7 mouse cellular contexts compared by ENCODE assay signal in genomic region chr5:137684294-137685123, GRCm38 (mm10). TPM values are rescaled to one million over a fixed set of nuclear protein-coding genes. Genes with fewer than 3 reads are reported as not detected.
DNase-seq lines count a peak whose midpoint lies in the region; ATAC-seq lines count a peak whose summit lies in the region.

Gene Agfg2 (minus strand): TSS chr5:137684726.

- H3K4me3 ChIP-seq in embryonic facial prominence, embryonic 11.5 days (ENCODE audit: low read depth, low read length), result peak within 1 kb of the TSS; percentile 70
- peak within 1 kb of the TSS; percentile 83 for H3K4me3 ChIP-seq in limb, embryonic 10.5 days
- H3K4me3 ChIP-seq in midbrain, embryonic 13.5 days (replicated peaks), result peak within 1 kb of the TSS; percentile 74

- no peaks in the 10 kb centered on the region for H3K36me3 ChIP-seq in embryonic facial prominence, embryonic 11.5 days (replicated peaks; ENCODE audit: control insufficient read depth, insufficient read depth, low read depth, low read length)
- peaks cover 21% of the 10 kb centered on the region for H3K36me3 ChIP-seq in limb, embryonic 10.5 days
- 0 out of 2 replicates have a peak, but pooled peaks cover 8% of the 10 kb centered on the region for H3K36me3 ChIP-seq in midbrain, embryonic 13.5 days

- H3K9me3 ChIP-seq in embryonic facial prominence, embryonic 11.5 days (replicated peaks; ENCODE audit: control insufficient read depth, low read length), result no peaks in the 10 kb centered on the region
- H3K9me3 ChIP-seq in limb, embryonic 10.5 days (replicated peaks), result no peaks in the 10 kb centered on the region
- no peaks in the 10 kb centered on the region for H3K9me3 ChIP-seq in midbrain, embryonic 13.5 days

- peak within 1 kb of the TSS; percentile 91 for H3K4me2 ChIP-seq in embryonic facial prominence, embryonic 11.5 days (ENCODE audit: low read depth, low read length)
- H3K4me2 ChIP-seq in midbrain, embryonic 13.5 days (replicated peaks), result peak within 1 kb of the TSS; percentile 74

- peak; percentile 98 for ATAC-seq in embryonic facial prominence, embryonic 11.5 days (replicated peaks; ENCODE audit: insufficient number of reproducible peaks, low FRiP score, low TSS enrichment, low read depth)
- ATAC-seq in granulocyte monocyte progenitor cell, adult 5-6 weeks (replicated peaks; ENCODE audit: poor library complexity, severe bottlenecking), result peak; percentile 90
- peak; percentile 99 for ATAC-seq in midbrain, embryonic 13.5 days

- peak within 1 kb of the TSS; percentile 28; the same call in 1 of the 2 replicates for H3K27ac ChIP-seq in embryonic facial prominence, embryonic 11.5 days (replicated peaks; ENCODE audit: low read depth, low read length)
- H3K27ac ChIP-seq in limb, embryonic 10.5 days, result peak within 1 kb of the TSS; percentile 89
- H3K27ac ChIP-seq in midbrain, embryonic 13.5 days, result peak within 1 kb of the TSS; percentile 74

- H3K9ac ChIP-seq in embryonic facial prominence, embryonic 11.5 days (replicated peaks; ENCODE audit: low read length), result peak within 1 kb of the TSS; percentile 74
- H3K9ac ChIP-seq in midbrain, embryonic 13.5 days (replicated peaks), result peak within 1 kb of the TSS; percentile 83

- H3K27me3 ChIP-seq in embryonic facial prominence, embryonic 11.5 days (ENCODE audit: control insufficient read depth, insufficient read depth, low read length), result no peaks in the 10 kb centered on the region
- peaks cover 16% of the 10 kb centered on the region; the same call in 1 of the 2 replicates for H3K27me3 ChIP-seq in limb, embryonic 10.5 days (ENCODE audit: low read depth, poor library complexity, severe bottlenecking)
- H3K27me3 ChIP-seq in midbrain, embryonic 13.5 days, result peaks cover 4% of the 10 kb centered on the region; the same call in 1 of the 2 replicates

- WGBS in embryonic facial prominence, embryonic 11.5 days, result under 1% methylated on average over 61 of the region's 62 CpGs
- under 1% methylated on average over 61 of the region's 62 CpGs for WGBS in limb, embryonic 10.5 days
- under 1% methylated on average over 56 of the region's 62 CpGs for WGBS in midbrain, embryonic 13.5 days

- peak; percentile 99 for DNase-seq in adrenal gland, postnatal 14 days
- DNase-seq in embryonic facial prominence, embryonic 11.5 days (ENCODE audit: low spot score), result peak; percentile 99
- DNase-seq in kidney, adult 11 months, result peak; percentile 100
- peak; percentile 93 for DNase-seq in limb, embryonic 10.5 days (ENCODE audit: low spot score)
- peak; percentile 95 for DNase-seq in spleen, adult 12 weeks (ENCODE audit: low spot score)

- no peaks in the 10 kb centered on the region for H3K4me1 ChIP-seq in embryonic facial prominence, embryonic 11.5 days (ENCODE audit: control insufficient read depth, insufficient read depth, low read length)
- H3K4me1 ChIP-seq in limb, embryonic 10.5 days, result peaks cover 26% of the 10 kb centered on the region
- H3K4me1 ChIP-seq in midbrain, embryonic 13.5 days (replicated peaks), result peaks cover 22% of the 10 kb centered on the region

RNA-seq across cellular contexts. Expression of gene Agfg2, which starts in this region (rescaled TPM):
- 22.9 and 25.3 TPM in 2 replicates for total RNA-seq in adrenal gland, postnatal 14 days (2021)
- 11.8 and 11.9 TPM in 2 replicates for polyA plus RNA-seq in embryonic facial prominence, embryonic 11.5 days (2014; fragmentation: Nextera tagmentation; extraction: Ambion mirVana)
- 13.7 and 15.0 TPM in 2 replicates for total RNA-seq in granulocyte monocyte progenitor cell, adult 5-6 weeks (2014; fragmentation: Nextera tagmentation)
- 10.7 and 13.9 TPM in 2 replicates for total RNA-seq in granulocyte monocyte progenitor cell, adult 5-6 weeks (2017)
- 18.6 and 22.9 TPM in 2 replicates for polyA plus RNA-seq in limb, embryonic 10.5 days (2016; fragmentation: Nextera tagmentation; extraction: Ambion mirVana)
- polyA plus RNA-seq in midbrain, embryonic 13.5 days (2015; fragmentation: Nextera tagmentation; extraction: Ambion mirVana), result 19.5 and 19.6 TPM in 2 replicates

Comparison
In these comparisons a context has a peak if more than half of its experiments do, and no peak if none do; other contexts are left out.
1. Peak in every context shown above with its lines: DNase-seq, ATAC-seq, H3K4me3 ChIP-seq and H3K27ac ChIP-seq.
2. H3K27ac ChIP-seq: peak in every context shown above with its lines; median percentile 89 in limb, embryonic 10.5 days; 74 in midbrain, embryonic 13.5 days; 28 in embryonic facial prominence, embryonic 11.5 days.